Mouse (Mus musculus) ES-E14 (cell line): ENCODE results near the gene Gm17662. TPM values are rescaled to one million over a fixed set of nuclear protein-coding genes. Genes with fewer than 3 reads are reported as not detected.

Experiments
- DNase-seq: peaks from one replicate; pipeline ENCODE4 v3.0.0-alpha.2; 2013; ENCODE audit warnings: low read depth, low spot score
- H3K27ac ChIP-seq: 2 replicates; pipeline ENCODE4 v1.5.1; 2012; ENCODE audit warnings: low read depth, mild to moderate bottlenecking, low read length, moderate library complexity, mixed read lengths; ENCODE audit not compliant: poor library complexity, insufficient read depth, severe bottlenecking
- H3K36me3 ChIP-seq: 2 replicates; pipeline ENCODE4 v1.6.1; 2012; ENCODE audit warnings: mild to moderate bottlenecking, low read length, moderate library complexity, mixed read lengths; ENCODE audit not compliant: control insufficient read depth, poor library complexity, insufficient read depth, severe bottlenecking
- H3K4me1 ChIP-seq, 2 experiments: fragments of 150-350 bp in 1 of 2; sonication (generic) in 1 of 2; 2 replicates each; pipeline ENCODE4 v1.6.1; 2012; ENCODE audit warnings: low read length in 2 of 2, mild to moderate bottlenecking in 1 of 2, mixed read lengths in 1 of 2; ENCODE audit not compliant: control insufficient read depth in 2 of 2, insufficient read depth in 2 of 2, poor library complexity in 1 of 2
- H3K4me3 ChIP-seq, 2 experiments: fragments of 150-350 bp in 1 of 2; sonication (generic) in 1 of 2; 2 replicates each; pipeline ENCODE4 v1.5.1; 2012; ENCODE audit warnings: low read length in 2 of 2, low read depth in 1 of 2, mild to moderate bottlenecking in 1 of 2, mixed read lengths in 1 of 2; ENCODE audit not compliant: insufficient read depth in 1 of 2, poor library complexity in 1 of 2, severe bottlenecking in 1 of 2
- H3K9ac ChIP-seq: 2 replicates; pipeline ENCODE4 v1.6.1; 2012; ENCODE audit warnings: low read depth, mild to moderate bottlenecking, low read length, mixed read lengths; ENCODE audit not compliant: poor library complexity, insufficient read depth, severe bottlenecking
- H3K9me3 ChIP-seq: fragments of 150-350 bp; sonication (generic); 2 replicates; pipeline ENCODE4 v1.6.1; 2012; ENCODE audit warnings: low read depth, mild to moderate bottlenecking, low read length; ENCODE audit not compliant: control insufficient read depth, insufficient read depth
- CHD2 ChIP-seq: IDR thresholded peaks from 2 replicates; pipeline ENCODE4 v1.6.1; 2014; ENCODE audit warnings: mild to moderate bottlenecking, low read depth, low read length, inconsistent platforms
- HCFC1 ChIP-seq: IDR thresholded peaks from 2 replicates; pipeline ENCODE4 v1.6.1; 2012; ENCODE audit warnings: low read length, inconsistent platforms, borderline replicate concordance; ENCODE audit not compliant: insufficient read depth
- MAFK ChIP-seq: IDR thresholded peaks from 2 replicates; pipeline ENCODE4 v1.6.1; 2014; ENCODE audit warnings: mild to moderate bottlenecking, low read depth, low read length, inconsistent platforms; ENCODE audit not compliant: insufficient read depth
- ZC3H11A ChIP-seq: IDR thresholded peaks from 2 replicates; pipeline ENCODE4 v1.6.1; 2012; ENCODE audit warnings: low read depth, mild to moderate bottlenecking, inconsistent platforms, low read length, borderline replicate concordance
- ZNF384 ChIP-seq: IDR thresholded peaks from 2 replicates; pipeline ENCODE4 v1.6.1; 2012; ENCODE audit warnings: low read depth, low read length, inconsistent platforms
- in situ Hi-C, 2 experiments: fragments of 600-800 bp; cut with MboI; formaldehyde crosslinking; loops; one replicate each; pipeline ENCODE4 v1.15.1; 2025; ENCODE audit warnings: low sequenced_read_pairs in 2 of 2, inconsistent platforms in 1 of 2; ENCODE audit not compliant: unreplicated experiment in 2 of 2
- total RNA-seq: library from RNA; depleted of rRNA; stranded (reverse); fragments of 300-350 nt; gene quantifications from 2 replicates; pipeline ENCODE4 v1.2.3, GENCODE M21; 2012

The Gm17662 gene
- total RNA-seq, 1 experiment, result not detected

DNA sequence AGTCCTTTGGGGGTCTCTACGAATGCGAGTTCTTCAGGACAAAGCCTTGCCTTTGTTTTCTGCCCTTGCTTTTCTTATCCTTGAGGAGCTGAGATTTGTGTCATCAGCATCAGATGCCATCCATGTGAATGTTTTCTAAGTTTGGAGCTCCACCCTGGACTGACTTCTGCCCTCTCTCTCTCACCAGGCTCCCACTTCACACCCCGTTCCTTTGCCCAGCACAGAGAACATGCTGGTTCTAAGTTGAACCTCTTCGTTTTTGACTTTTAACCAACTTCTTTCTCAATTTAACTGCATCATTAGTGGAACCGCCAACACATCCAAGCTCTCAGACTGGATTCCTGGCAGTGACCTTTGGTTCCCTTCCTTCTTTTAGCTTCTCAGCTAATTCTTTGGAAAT, 13.1 kb downstream of the Gm17662 start:
- no peak overlapping the region for H3K9ac ChIP-seq
- no peak for DNase-seq
- no peaks in the 10 kb centered on the region for H3K9me3 ChIP-seq
- no peak overlapping the region for H3K4me3 ChIP-seq
- no peak overlapping the region for H3K27ac ChIP-seq
- in situ Hi-C loops, result no loop called here
- no peaks in the 10 kb centered on the region for H3K4me1 ChIP-seq
- TF ChIP-seq CHD2, result no peak
- TF ChIP-seq MAFK, result no peak
- TF ChIP-seq ZC3H11A, result no peak
- TF ChIP-seq HCFC1, result no peak
- no peaks in the 10 kb centered on the region for H3K36me3 ChIP-seq

DNA sequence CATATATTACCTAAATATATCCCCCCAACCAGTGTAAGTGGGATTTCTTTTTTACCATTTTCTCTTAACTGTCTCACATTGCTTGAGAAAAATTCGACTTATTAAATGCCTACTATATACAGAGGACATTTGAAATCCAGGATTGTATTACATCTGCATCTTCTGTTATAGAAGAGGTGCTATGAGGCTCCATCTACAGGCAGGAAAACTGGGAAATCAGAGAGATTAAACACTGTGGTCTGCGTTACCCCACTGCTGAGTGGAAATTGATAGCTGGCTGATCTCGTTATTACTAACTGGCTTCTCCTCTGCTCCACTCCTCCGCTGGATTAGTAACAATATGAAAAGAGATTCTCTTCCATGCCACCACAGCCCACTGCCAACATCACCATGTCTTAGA, 18.7 kb downstream of the Gm17662 start:
- H3K9ac ChIP-seq, result no peak overlapping the region
- H3K9me3 ChIP-seq, result no peaks in the 10 kb centered on the region
- no peak for DNase-seq
- no peaks in the 10 kb centered on the region for H3K4me1 ChIP-seq
- H3K27ac ChIP-seq, result no peak overlapping the region
- no peaks in the 10 kb centered on the region for H3K36me3 ChIP-seq
- in situ Hi-C loops, result loop anchor here in 1 of 2 experiments (25.0 kb wide), 1 partner anchor 214 kb away; no protein-coding TSS in a partner anchor
- no peak overlapping the region for H3K4me3 ChIP-seq
- TF ChIP-seq CHD2, result no peak
- no peak for TF ChIP-seq ZNF384
- TF ChIP-seq ZC3H11A, result no peak
- TF ChIP-seq MAFK, result no peak
- TF ChIP-seq HCFC1, result no peak

DNA sequence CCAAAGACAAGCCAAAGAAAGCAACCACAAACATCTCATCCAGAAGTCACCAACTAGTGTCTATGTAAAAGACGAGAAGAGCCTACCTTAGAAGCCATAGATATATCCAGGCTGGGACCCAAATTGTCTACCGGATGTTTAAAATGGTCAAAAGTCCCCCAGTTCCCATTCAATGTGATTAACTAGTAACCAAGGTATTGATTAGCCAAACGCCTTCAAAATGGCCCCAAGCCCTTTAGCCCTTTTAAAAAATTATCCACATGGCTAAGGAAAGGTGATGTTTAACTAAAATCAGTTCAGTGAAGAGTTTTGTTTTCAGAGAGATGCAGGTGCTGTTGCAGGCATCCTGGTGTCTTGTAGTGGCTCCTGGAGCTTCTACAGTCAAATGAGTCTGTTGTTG, 19.2 kb downstream of the Gm17662 start, which contains the start of gene C8a:
TSS of gene C8a (minus strand) at position 76 of the 400 bp plus-strand sequence.
- TF ChIP-seq CHD2, result no peak
- no peak for TF ChIP-seq ZNF384
- no peak for TF ChIP-seq ZC3H11A
- TF ChIP-seq HCFC1, result no peak
- no peak for TF ChIP-seq MAFK
- Histone ChIP-seq H3K9me3 (no peaks in the 10 kb centered on the region), H3K4me1 (no peaks in the 10 kb centered on the region), H3K9ac (no peak within 1 kb of the TSS), H3K36me3 (no peaks in the 10 kb centered on the region), H3K27ac (no peak within 1 kb of the TSS), H3K4me3 (no peak within 1 kb of the TSS)
- in situ Hi-C loops, result loop anchor here in 1 of 2 experiments (25.0 kb wide), 1 partner anchor 214 kb away; no protein-coding TSS in a partner anchor
- no peak for DNase-seq

DNA sequence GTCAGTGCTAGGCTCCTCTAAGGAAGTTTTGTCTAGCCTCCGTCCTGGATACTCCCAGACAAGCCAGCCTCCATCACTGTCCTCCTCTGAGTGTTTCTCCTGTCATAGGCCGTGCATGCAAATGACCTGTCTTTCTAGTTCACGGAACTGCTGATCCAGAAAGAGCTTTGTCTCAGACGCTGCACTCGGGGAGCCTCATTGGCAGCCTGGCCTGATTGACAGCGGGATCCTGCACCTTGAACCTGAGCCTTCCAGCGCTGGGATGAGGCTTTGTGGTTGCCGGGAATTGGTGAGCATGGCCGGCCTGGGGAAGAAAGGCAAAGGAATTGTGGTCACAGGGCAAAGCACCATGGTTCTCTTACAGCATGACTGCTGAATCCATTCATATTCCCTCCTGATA, 30.4 kb downstream of the Gm17662 start:
- TF ChIP-seq CHD2 (no peak), MAFK (no peak), ZC3H11A (no peak), HCFC1 (no peak), ZNF384 (no peak)
- Histone ChIP-seq H3K9me3 (no peaks in the 10 kb centered on the region), H3K4me1 (no peaks in the 10 kb centered on the region), H3K4me3 (no peak overlapping the region), H3K27ac (no peak overlapping the region), H3K9ac (no peak overlapping the region), H3K36me3 (no peaks in the 10 kb centered on the region)
- in situ Hi-C loops, result loop anchor here in 1 of 2 experiments (25.0 kb wide), 1 partner anchor 225 kb away; no protein-coding TSS in a partner anchor
- DNase-seq, result no peak
